Mouse (Mus musculus): ENCODE results near the gene Urod. TPM values are rescaled to one million over a fixed set of nuclear protein-coding genes. Genes with fewer than 3 reads are reported as not detected.

Urod gene
- polyA plus RNA-seq, 1 experiment = 107 TPM

DNA sequence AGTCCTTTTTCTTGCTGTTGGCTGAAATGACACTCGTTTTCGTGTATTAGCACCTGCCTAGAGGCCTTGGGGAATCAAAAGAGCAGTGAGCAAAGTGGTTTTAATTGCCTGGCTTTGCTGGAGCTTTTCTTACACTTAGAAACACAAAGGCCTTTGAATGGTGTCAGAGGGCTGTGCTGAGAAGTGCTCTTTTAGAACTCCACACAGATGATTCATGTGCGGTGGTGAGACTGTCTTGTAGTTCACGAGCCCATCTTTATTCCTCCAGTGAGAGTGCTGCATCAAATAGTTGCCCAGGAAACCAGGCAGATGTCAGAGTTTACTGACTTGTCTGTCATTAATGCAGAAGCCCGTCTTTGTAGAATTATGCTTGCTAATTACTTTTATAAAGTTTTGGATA lies 50.2 kb downstream of the Urod start:
- Histone ChIP-seq H3K4me3 (replicated peaks; ENCODE audit: insufficient read depth, low read depth, low read length) (no peak overlapping the region), H3K27ac (ENCODE audit: insufficient read depth, low read length) (no peak overlapping the region), H3K4me1 (ENCODE audit: control insufficient read depth, insufficient read depth, low read length) (no peaks in the 10 kb centered on the region), H3K27me3 (ENCODE audit: control insufficient read depth, insufficient read depth, low read length) (no peaks in the 10 kb centered on the region)
- TF ChIP-seq CTCF (IDR thresholded peaks at IDR 0.05; ENCODE audit: borderline replicate concordance, insufficient read depth, low read depth, low read length) (no peak), POLR2A (IDR thresholded peaks at IDR 0.05; ENCODE audit: borderline replicate concordance, insufficient read depth, low read length) (no peak)
- 43% methylated on average over 5 of the region's 5 CpGs for WGBS
- no peak for DNase-seq

- 81% methylated on average over 2 of the region's 2 CpGs for WGBS
- Histone ChIP-seq H3K4me3 (replicated peaks; ENCODE audit: insufficient read depth, low read depth, low read length) (no peak overlapping the region), H3K4me1 (ENCODE audit: control insufficient read depth, insufficient read depth, low read length) (no peaks in the 10 kb centered on the region), H3K27me3 (ENCODE audit: control insufficient read depth, insufficient read depth, low read length) (no peaks in the 10 kb centered on the region), H3K27ac (ENCODE audit: insufficient read depth, low read length) (no peak overlapping the region)
- TF ChIP-seq CTCF (IDR thresholded peaks at IDR 0.05; ENCODE audit: borderline replicate concordance, insufficient read depth, low read depth, low read length) (no peak), POLR2A (IDR thresholded peaks at IDR 0.05; ENCODE audit: borderline replicate concordance, insufficient read depth, low read length) (no peak)
- no peak for DNase-seq
These were observed 51.5 kb downstream of the Urod start for GRCm38 (mm10) chr4:116942695-116943094.

Other genes starting within 250 kb of the Urod start
- 29.9 and 30.0 TPM in 2 replicates for gene Toe1, start 186.8 kb downstream of the Urod start, polyA plus RNA-seq (2012; rRNA removed)
- 10.0 and 14.6 TPM in 2 replicates for gene Mutyh, start 186.7 kb downstream of the Urod start, polyA plus RNA-seq (2012; rRNA removed)
- gene Hpdl, start 172.7 kb downstream of the Urod start, polyA plus RNA-seq (2012; rRNA removed) = 1.7 and 2.1 TPM in 2 replicates
- 10.2 TPM in 2 replicates for gene Zswim5, start 117.0 kb downstream of the Urod start, polyA plus RNA-seq (2012; rRNA removed)
- 69.5 and 73.1 TPM in 2 replicates for gene Hectd3, start 904 bp upstream of the Urod start, polyA plus RNA-seq (2012; rRNA removed)
- 26.1 and 26.3 TPM in 2 replicates for gene Eif2b3, start 25.0 kb upstream of the Urod start, polyA plus RNA-seq (2012; rRNA removed)
- 3.6 and 3.9 TPM in 2 replicates for gene Ptch2, start 101.7 kb upstream of the Urod start, polyA plus RNA-seq (2012; rRNA removed)
- gene Btbd19, start 131.3 kb upstream of the Urod start, polyA plus RNA-seq (2012; rRNA removed) = 7.0 and 7.1 TPM in 2 replicates
- 0.92 and 2.2 TPM in 2 replicates for gene Tctex1d4, start 132.4 kb upstream of the Urod start, polyA plus RNA-seq (2012; rRNA removed)
- gene Plk3, start 139.6 kb upstream of the Urod start, polyA plus RNA-seq (2012; rRNA removed) = 11.2 and 13.6 TPM in 2 replicates
- 458 and 507 TPM in 2 replicates for gene Rps8, start 161.8 kb upstream of the Urod start, polyA plus RNA-seq (2012; rRNA removed)
- 0.05 and 0.16 TPM in 2 replicates for gene Kif2c, start 188.2 kb upstream of the Urod start, polyA plus RNA-seq (2012; rRNA removed)